Mouse (Mus musculus) adrenal gland, postnatal 10 days (tissue): Measurements from ENCODE around the gene Irgm1. TPM values are rescaled to one million over a fixed set of nuclear protein-coding genes. Genes with fewer than 3 reads are reported as not detected.

ENCODE experiments used
- total RNA-seq, 2 experiments: library from RNA; stranded (reverse); gene quantifications; 2 replicates each; pipeline ENCODE4 v1.2.3; 2021

Irgm1 gene
- total RNA-seq, 2 experiments from 2014 or later: 13.2 to 17.8 TPM

Other genes with a start within 250 kb of the Irgm1 start
- gene Rack1, start 71.4 kb downstream of the Irgm1 start, total RNA-seq: 100 to 1,000 TPM; 805 to 857 TPM
- gene Trim41, start 54.3 kb downstream of the Irgm1 start, total RNA-seq: 10 to 100 TPM; 42.3 to 42.7 TPM
- gene Trim7, start 45.5 kb downstream of the Irgm1 start, total RNA-seq: 10 to 100 TPM in 1 of 2 experiments, 1 to 10 TPM in 1; 5.3 to 12.0 TPM
- 1 to 10 TPM; 2.5 to 4.9 TPM for gene Gm12184, start 45.0 kb downstream of the Irgm1 start, total RNA-seq
- gene Gm5431, start 30.5 kb upstream of the Irgm1 start, total RNA-seq: 1 to 10 TPM; 1.6 to 2.0 TPM
- gene Psme2b, start 74.5 kb upstream of the Irgm1 start, total RNA-seq: 10 to 100 TPM in 1 of 2 experiments, 1 to 10 TPM in 1; 5.3 to 11.1 TPM
- gene Olfr56, start 107.2 kb upstream of the Irgm1 start, total RNA-seq: under 1 TPM; 0.18 TPM
- 1 to 10 TPM; 1.8 to 2.9 TPM for gene 9930111J21Rik1, start 107.7 kb upstream of the Irgm1 start, total RNA-seq
- 1 to 10 TPM; 3.3 to 3.7 TPM for gene Gm12185, start 120.5 kb upstream of the Irgm1 start, total RNA-seq
- gene Tgtp1, start 122.5 kb upstream of the Irgm1 start, total RNA-seq: 1 to 10 TPM; 1.1 to 2.1 TPM
- gene 9930111J21Rik2, start 179.6 kb upstream of the Irgm1 start, total RNA-seq: 1 to 10 TPM; 3.2 TPM
- gene Tgtp2, start 192.5 kb upstream of the Irgm1 start, total RNA-seq: 1 to 10 TPM; 1.2 to 1.3 TPM
- 1 to 10 TPM; 5.2 to 5.7 TPM for gene Ifi47, start 204.9 kb upstream of the Irgm1 start, total RNA-seq
- gene Olfr1396, start 243.2 kb upstream of the Irgm1 start, total RNA-seq: under 1 TPM; 0.27 to 0.45 TPM